Mouse (Mus musculus): ENCODE data around the gene 4930558K02Rik. TPM values are rescaled to one million over a fixed set of nuclear protein-coding genes. Genes with fewer than 3 reads are reported as not detected.

The 4930558K02Rik gene
- polyA plus RNA-seq, 1 experiment from 2014 or later, result not detected

Other genes with a start within 250 kb of the 4930558K02Rik start
- gene Fasl, start 191.1 kb downstream of the 4930558K02Rik start, polyA plus RNA-seq (2015; fragmentation: Nextera tagmentation; extraction: Ambion mirVana), result 0.38 TPM in 1 of 2 replicates, not detected in the other
- gene Suco, start 103.0 kb downstream of the 4930558K02Rik start, polyA plus RNA-seq (2015; fragmentation: Nextera tagmentation; extraction: Ambion mirVana), result 24.9 and 33.0 TPM in 2 replicates
- gene Pigc, start 10.4 kb downstream of the 4930558K02Rik start, polyA plus RNA-seq (2015; fragmentation: Nextera tagmentation; extraction: Ambion mirVana), result 35.9 and 36.5 TPM in 2 replicates

Data from neural tube, embryonic 13.5 days (tissue).